Mouse (Mus musculus) 416B (cell line): ENCODE data around the gene Ensa.
"Not testable (repeated sequence)": the region's sequence is repeated elsewhere in the genome, so short reads cannot be mapped to it uniquely, and the experiment has no call there.

Experiments used
- DNase-seq: peaks from one replicate; pipeline ENCODE4 v3.0.0; 2011; ENCODE audit warnings: low read depth

Ensa gene

DNA sequence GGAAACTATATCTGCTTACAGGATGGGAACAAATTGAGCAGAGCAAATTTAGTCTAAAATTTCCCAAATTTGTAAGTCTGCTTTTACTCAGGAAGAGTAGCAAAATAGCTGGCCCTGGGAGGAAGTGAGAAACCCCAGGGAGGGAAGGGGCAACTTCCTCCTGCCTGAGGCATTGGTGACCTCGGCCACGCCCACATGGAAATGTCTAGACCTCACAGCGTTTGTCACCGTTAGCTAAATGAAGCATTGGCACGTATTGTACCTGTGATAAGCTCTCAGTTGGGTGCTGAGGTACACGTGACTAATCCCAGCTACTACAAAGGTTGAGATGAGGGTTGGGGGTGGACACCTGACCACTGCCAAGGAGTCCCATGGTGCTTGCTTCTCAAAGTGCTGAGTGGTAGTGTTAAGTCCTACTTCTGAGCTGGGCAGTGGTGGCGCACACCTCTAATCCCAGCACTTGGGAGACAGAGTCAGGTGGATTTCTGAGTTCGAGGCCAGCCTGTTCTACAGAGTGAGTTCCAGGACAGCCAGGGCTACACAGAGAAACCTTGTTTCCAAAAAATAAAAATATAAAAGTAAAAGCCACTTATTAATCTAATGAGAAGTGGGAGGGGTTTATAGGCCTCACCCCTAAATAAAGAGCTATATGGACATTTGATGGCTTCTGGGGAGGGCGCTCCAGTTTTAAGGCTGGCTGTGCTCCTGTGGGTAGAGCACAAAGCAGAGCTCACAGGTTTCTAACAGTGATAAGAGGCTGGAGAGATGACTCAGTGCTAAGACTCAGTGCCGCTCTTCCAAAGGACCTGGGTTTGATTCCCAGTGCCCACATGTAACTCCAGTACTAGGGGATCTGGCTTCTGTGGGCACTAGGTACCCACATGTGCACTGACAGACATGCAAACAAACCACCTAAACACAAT, 20.8 kb downstream of the Ensa start:
- DNase-seq, result peak; percentile 91

DNA sequence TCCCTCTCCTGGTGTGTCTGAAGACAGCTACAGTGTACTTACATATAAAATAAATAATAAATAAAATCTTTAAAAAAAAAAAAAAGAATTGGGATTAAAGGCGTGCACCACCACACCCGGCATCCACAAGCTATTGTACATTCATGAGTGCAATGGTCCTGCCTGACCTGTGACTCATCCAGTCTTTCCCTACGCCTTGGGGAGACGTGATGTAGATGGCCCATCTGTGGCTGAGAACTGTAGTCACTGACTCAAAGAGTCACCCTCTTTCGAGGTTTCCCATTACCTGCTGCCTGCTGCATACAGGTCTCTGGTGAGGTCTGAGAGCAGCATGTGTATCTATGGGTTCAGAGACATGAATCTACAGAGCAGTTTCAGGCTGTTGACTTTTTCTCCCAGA, 23.2 kb downstream of the Ensa start:
- peak; percentile 59 for DNase-seq

DNA sequence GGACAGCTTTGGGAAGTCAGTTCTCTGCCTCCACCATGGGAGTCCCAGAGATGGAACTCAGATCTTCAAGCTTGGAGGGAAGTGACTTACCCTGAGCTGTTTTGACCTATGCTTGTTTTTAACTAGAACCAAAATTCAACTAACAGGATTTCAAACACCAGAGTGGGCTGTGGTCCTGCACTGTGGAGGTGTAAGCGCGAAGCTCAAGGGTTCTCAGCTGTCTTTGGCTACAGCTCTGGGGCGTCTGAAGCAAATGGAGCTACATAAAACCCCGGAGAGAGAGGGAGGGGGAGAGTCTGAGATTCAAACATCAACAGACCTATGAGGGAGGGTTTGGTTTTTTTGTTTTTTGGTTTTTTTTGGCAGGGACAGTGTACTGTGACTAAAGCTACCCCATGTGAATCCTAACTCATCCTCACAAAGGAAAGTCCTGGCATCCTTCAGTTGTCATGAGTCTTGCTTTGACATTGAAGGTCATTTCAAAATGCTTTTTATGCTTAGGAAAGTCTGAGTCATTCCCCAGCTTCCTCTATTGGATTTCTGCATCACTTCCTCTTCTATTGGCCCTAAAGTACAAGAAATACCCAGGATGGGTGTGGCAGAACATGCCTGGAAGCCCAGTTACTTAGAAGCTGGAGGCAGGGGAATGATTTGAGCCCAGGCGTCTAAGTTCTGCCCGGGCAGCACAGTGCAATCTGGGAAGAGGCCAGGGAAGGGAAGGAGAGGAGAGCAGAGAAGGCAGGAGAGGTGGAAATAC, 25.7 kb downstream of the Ensa start:
- DNase-seq, result peak; percentile 98

DNA sequence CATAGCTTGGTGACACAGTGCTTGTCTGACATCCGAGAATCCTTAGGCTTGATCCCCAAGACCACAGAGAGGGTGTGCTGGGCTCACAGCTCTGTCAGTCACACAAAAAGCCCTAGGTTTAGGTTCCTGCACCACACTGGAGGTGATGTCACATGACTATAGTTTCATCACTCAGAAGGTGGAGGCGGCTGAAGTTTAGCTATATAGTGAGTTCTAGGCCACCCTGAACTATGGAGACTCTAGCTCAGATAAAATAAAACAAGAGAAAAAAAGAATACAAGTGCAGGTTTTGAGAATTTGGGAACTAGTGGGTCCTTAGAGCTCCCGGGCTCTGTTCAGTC, 26.2 kb downstream of the Ensa start:
- DNase-seq, result no peak

DNA sequence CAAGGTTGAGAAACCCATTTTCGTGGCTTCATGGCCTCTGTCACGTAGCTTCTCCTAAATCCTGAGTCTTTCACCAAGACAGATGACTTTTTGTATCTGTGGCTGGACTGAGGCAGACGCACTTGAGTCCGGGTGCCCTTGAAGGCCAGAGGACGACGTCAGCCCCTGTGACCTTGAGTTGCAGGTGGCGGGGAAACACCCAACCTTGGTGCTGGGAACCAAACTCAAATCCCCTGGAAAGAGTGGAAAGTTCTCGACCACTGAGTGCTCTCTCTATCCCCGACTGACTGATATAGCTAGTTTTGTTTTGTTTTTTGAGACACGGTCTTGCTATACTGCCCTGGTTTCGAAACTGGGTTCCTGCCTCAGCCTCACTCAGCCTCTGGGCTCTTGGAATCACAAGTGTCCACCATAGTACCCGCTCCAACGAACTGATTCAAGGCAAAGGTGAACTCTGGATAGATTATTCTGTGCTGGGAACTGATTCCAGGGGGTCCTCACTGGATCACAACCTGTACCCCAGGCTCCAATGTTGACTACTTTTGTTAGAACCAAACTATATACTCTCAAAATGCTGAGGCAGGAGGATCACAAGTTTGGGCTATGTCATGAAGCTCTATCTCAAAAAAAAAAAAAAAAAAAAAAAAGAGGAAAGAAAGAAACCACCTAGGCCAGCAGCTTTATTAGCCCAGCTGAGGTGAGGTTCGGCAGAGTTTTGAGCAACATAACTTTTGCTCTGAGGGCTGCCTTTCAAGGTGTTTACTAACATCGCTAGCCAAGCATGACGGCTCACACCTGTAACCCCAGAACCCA, 26.8 kb downstream of the Ensa start:
- no peak for DNase-seq

DNA sequence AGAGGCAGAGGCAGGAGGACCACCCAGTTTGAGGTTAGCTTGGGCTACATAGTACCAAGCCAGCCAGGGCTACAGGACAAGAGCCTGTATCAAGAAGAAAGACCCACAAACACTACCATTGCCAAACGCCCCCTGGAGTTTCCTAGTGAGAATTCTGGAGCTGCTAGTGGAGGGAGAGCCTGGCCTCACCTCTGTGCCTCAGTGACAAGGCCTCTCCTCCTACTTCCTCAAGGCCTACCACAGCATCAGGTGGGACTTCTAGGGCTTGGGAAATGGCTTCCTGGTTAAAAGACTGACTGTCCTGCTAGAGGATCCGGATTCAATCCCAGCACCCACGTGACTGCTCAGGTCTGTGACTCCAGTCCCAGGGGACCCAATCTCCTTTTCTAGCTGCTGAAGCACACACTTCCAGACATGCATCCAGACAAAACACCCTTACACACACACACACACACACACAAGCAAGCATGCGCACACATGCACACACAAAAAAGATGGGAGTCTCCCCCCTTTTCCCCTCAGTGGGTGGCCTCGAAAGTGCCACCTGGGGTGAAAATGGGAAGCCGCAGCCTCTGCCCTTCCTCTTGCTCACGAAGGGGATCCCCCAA, 27.5 kb downstream of the Ensa start:
- DNase-seq, result no peak

DNA sequence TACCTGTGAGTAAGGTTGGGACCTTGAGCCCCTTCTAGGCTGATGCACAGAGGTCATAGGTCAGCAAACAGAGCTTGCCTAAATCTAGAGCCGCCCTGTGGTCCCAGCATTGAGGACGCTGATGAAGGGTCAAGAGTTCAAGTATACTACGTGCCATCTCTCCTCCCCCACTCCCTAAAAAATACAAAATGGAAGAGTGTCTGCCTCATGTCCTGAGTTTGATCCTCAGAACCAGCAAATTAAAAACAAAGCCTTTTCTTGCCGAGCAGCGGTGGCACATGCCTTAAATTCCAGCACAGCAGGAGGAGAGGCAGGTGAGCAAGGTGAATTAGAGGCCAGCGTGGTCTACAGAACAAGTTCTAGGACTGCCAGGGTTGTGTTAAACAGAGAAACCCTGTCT, 28.1 kb downstream of the Ensa start:
- no peak for DNase-seq

DNA sequence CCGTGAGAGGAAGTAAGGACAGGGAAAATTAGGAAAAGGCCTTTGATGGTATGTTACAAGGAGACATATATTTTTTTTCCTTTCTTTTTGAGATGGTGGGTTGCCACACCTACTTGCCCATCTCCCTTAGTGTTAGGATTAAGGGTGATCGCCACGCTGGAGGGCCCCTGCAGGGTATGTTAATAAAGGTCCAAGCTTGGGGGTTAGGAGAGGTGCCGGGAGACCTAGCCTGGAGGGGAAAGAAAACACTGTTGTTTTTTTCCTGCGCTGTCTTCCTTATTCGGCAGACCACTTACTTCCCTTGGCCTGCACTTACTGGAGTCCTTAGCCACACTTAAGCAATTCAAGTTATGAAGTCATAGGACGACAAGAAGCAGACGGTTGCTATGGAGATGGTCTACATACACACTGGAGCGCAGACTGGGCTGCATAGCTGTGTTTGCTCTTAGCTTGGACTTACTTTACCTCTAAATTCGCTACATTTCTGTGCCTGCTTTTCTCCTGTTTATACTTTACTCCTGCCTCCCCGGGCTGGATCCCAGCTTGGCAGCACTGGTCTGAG, 28.8 kb downstream of the Ensa start:
- DNase-seq, result peak; percentile 78

DNA sequence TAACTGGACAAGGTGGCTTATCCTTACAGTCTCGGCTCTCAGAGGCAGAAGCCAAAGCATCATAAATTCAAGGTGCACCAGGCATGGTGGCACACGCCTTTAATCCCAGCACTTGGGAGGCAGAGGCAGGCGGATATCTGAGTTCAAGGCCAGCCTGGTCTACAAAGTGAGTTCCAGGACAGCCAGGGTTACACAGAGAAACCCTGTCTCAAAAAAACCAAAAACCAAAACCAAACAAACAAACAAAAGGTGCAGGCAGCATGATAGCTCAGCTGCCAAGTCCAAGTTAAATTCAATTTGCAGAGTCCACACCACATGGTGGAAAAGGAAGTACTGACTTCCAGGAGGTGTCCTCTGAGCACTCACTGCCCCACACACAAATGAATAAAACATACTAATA, 29.6 kb downstream of the Ensa start:
- DNase-seq, result not testable (repeated sequence)

DNA sequence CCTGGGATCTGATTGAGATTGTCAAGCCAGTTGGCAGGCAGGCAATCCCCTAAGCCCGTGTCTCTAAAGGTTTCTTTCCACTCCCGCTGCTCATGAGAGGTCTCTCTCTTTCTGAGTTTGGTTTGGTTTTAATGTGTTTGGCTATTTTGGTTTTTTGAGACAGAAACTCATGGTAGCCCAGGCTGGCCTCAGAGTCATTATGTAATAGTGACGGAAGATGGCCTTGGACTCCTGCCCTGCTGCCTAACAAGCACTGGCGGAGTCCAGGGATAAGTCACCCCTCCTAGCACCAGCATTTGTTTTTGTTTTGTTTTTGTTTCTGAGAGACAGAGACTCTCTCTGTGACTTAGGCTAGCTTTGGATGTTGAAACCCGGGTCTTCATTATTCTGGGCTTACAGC, 30.6 kb downstream of the Ensa start:
- DNase-seq, result no peak

DNA sequence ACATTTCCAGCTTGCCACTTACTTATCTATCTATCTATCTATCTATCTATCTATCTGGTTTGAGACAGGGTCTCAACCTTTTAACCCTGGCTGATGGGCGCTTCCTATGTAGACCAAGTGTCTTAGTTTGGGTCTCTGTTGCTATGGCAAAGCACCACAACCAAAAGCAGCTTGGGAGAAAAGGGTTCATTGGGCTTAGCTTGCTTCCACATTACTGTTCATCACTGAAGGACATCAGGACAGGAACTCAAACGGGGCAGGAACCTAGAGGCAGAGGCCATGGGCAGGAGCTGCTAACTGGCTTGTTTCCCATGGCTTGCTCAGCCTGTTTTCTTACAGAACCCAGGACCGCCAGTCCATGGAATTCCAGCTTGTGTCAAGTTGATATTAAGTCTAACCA, 32.3 kb downstream of the Ensa start:
- no peak for DNase-seq

DNA sequence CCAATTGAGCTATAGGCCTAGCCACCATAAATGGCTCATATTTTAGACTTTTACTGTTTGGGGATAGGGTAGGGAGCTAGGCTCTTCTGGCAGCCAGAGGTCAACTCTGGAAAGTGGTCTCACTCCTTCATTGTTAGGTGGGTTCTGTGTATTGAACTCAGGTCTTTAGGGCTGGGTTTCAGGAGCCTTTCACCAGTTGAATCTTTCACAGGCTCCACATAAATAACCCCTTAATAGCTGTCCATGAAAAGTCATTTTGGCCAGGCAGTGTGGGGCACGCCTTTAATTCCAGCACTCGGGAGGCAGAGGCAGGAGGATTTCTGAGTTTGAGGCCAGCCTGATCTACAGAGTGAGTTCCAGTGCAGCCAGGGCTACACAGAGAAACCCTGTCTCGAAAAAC, 32.9 kb downstream of the Ensa start:
- no peak for DNase-seq

DNA sequence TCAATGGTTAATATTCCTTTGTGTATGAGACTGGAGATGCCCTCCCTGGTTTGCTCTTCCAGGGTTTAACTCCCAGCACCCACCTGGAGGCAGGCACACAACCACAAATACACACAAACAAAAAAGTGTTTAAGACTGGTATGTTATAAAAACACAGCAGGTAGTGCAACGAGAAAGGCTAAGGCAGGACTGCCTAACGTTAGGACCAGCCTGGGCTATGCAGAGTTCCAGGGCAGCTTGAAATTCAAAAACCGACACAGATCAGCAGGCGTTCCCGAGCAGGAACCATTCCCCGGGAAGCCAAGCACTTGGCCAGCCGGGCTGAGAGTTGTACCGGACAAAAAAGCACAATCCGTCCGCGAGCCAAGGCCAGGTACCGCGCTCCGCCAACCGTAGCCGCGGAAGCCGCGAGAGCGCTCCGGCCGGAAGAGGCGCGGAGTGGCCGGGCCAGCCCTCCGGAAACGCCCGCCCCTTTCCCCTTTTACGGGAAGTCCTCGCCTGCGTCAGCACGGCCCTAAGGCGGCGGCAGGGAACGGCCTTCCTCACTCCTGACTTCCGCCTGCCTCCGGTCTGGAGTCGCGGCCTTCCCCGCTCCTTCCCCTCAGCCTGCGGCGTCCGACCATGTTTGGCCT, 33.6 kb downstream of the Ensa start, which contains the start of gene Mcl1:
Gene Mcl1 (plus strand): TSS at position 553 of the 632 bp plus-strand sequence.
- peak; percentile 95 for DNase-seq

DNA sequence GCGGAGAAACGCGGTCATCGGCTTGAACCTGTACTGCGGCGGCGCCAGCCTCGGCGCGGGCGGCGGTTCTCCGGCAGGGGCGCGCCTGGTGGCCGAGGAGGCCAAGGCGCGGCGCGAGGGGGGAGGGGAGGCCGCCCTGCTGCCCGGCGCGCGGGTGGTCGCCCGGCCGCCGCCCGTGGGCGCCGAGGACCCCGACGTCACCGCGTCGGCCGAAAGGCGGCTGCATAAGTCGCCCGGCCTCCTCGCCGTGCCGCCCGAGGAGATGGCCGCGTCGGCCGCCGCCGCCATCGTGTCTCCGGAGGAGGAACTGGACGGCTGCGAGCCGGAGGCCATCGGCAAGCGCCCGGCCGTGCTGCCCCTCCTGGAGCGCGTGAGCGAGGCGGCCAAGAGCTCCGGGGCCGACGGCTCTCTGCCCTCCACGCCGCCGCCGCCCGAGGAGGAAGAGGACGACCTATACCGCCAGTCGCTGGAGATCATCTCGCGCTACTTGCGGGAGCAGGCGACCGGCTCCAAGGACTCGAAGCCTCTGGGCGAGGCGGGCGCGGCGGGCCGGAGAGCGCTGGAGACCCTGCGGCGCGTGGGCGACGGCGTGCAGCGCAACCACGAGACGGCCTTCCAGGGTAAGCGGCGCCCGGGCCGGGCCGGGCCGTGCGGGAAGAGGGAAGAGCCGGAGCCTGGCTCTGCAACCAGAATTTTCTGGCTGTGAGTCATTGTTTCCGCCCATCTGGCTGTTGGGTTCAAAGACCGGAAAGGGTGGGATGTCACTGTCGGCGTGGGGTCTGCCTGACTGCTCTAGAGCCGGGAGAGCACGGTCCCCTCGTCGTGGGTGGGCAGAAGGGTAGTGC, 34.3 kb downstream of the Ensa start:
- peak; percentile 91 for DNase-seq

DNA sequence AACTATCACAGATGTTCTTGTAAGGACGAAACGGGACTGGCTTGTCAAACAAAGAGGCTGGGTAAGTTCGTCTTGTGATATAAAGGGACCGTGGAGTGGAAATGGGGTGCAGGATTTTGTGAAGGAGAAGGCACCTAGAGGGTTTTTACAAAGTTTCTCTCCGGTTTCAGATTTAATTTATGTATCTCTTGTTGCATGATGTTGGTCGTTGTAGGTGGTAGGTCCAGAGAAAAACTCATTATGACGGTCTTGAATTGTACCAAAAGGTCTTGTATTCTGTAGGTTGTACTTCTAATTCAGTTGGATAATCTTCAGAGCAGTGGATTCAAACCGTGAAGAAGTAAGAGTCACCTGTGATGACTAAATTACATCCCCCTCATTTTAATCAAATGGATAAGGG, 35.2 kb downstream of the Ensa start:
- DNase-seq, result peak; percentile 43

DNA sequence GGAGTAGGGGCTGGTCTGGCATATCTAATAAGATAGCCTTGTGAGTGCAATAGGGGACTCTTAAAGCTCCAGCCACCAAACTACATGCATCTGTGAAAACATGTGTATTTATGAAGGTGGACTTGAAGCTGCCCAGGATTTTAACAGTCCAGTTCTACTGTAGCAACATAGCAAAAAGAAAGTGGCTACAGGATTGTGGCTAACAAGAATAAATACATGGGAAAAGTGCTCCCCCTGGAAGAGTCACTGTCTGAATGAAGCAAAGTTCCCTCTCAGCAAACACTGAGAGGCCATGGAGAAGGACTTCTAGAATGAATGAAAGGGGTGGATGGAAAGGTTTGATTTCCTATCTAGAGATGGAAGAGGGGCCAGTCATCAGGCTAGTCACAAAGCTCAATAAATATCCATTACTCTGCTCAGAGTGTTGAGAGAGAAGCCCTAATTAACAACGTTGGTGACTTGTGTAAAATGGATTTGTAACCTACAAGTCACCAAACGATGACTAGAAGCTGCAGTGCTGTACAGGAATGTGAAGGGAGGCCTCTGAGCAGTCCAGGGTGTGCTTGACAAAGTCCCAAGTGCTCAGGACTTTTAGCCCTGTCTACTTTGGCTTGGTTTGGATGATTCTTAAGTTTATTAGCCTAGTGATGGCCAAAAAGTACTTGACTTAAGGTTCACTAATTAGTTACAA, 36.1 kb downstream of the Ensa start:
- DNase-seq, result no peak

DNA sequence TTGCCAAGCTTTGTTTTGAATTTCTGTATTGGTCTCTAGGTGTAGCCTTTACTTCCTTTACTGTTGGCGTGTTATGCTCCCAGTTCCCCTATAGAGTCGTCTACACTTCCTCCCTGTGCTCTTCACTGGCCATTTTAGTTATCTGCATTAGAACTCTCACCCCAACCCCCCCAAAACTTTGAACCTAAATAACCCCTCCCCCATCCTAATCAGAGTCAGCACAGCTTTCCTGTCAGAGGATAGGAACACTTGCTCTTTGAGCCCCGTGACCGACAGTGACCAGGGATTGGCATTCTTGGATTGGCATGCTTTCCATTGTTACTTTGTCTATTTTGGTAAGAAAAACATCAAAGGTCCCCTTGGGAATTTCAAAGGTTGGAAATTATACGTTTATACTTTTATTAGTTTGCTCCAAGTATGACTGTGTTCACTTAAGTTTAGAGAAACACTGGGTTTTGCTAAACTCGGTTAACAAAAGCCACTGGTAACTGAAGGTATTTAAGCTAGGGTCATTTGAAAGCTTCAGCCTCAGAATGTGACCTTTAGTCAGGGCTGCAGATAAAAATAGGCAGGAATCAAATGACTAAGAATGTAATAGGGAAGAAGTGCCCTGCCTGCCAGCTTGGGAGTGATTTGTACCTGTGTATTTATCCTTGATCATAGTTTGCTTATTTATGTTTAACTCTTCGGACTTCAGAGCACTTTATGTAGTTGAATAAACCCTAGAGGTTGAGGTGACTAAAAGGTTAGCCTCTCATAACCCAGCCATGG, 37.3 kb downstream of the Ensa start:
- peak; percentile 68 for DNase-seq

DNA sequence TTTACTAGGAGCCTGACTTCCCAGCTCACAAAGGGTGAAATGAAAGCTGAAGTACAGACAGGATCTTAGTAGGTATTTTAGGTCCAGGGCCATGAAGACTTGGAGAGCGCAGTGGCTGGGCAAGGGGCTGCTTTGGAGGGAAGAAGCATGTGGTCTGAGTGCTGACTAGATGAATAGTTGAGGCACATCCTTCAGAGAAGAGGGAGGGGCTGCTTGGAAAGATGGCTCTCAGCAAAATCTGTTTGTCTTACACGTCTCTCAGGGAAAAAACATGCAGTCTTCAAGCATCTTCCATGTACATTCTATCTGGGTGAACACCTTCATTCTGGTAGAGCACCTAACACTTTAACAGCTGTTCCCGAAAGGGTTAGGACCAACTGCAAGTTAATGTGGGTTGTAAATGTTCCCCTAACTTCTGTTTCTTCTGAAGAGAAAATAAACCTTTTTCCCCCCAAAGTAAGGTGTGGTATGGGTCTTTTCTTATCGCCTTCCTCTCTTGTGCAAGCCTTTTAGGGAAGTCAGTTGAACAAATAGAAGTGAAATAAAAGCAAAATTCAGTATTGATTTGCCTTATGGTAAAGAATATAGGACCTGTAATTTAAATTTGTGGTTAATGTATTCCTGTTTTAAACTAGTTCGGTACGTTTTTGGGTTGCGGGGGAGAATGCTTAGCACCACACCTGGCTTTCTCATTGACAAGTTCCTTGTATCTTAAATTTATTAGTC, 38.1 kb downstream of the Ensa start:
- no peak for DNase-seq
